Mouse (Mus musculus) stomach, embryonic 15.5 days (tissue): ENCODE results near the gene Gm20767. TPM values are rescaled to one million over a fixed set of nuclear protein-coding genes. Genes with fewer than 3 reads are reported as not detected.
"Not testable (repeated sequence)": the region's sequence is repeated elsewhere in the genome, so short reads cannot be mapped to it uniquely, and the experiment has no call there.

Experiments used
- ATAC-seq: fragments of 200-750 bp; cut with Nextera tagmentation; 2 replicates; pipeline ENCODE4 v1.8.0; 2017; ENCODE audit warnings: low read depth, moderate number of reproducible peaks, moderate TSS enrichment; ENCODE audit not compliant: insufficient read depth, low FRiP score
- H3K27ac ChIP-seq: fragments of 300-500 bp; sonication (generic); 2 replicates; pipeline ENCODE4 v1.5.1; 2015; ENCODE audit warnings: mild to moderate bottlenecking, inconsistent platforms
- H3K27me3 ChIP-seq: fragments of 300-500 bp; sonication (generic); replicated peaks from 2 replicates; pipeline ENCODE4 v1.6.1; 2015; ENCODE audit warnings: inconsistent platforms
- H3K36me3 ChIP-seq: fragments of 300-500 bp; sonication (generic); 2 replicates; pipeline ENCODE4 v1.6.1; 2015; ENCODE audit warnings: inconsistent platforms
- H3K4me1 ChIP-seq: fragments of 300-500 bp; sonication (generic); 2 replicates; pipeline ENCODE4 v1.6.1; 2015; ENCODE audit warnings: inconsistent platforms
- H3K4me2 ChIP-seq: fragments of 300-500 bp; sonication (generic); 2 replicates; pipeline ENCODE4 v1.6.1; 2015; ENCODE audit warnings: mild to moderate bottlenecking, inconsistent platforms
- H3K4me3 ChIP-seq: fragments of 300-500 bp; sonication (generic); replicated peaks from 2 replicates; pipeline ENCODE4 v1.5.1; 2015; ENCODE audit warnings: inconsistent platforms
- H3K9ac ChIP-seq: fragments of 300-500 bp; sonication (generic); 2 replicates; pipeline ENCODE4 v1.6.1; 2015; ENCODE audit warnings: inconsistent platforms
- H3K9me3 ChIP-seq: fragments of 300-500 bp; sonication (generic); 2 replicates; pipeline ENCODE4 v1.6.1; 2016; ENCODE audit warnings: inconsistent platforms
- WGBS: fragments of 180-500 bp; shearing (Covaris S2); methylation state at CpG from one replicate; pipeline ENCODE4 v1.1.7; 2015; 5-methylcytosine and 5-hydroxymethylcytosine counted together
- polyA plus RNA-seq: library from polyadenylated mRNA; unstranded; fragments of >200 nt; fragmentation: Nextera tagmentation; extraction: Ambion mirVana; gene quantifications from 2 replicates; pipeline ENCODE4 v1.2.1, GENCODE M21; 2015

Gm20767 gene
- polyA plus RNA-seq: not detected in 2 replicates

DNA sequence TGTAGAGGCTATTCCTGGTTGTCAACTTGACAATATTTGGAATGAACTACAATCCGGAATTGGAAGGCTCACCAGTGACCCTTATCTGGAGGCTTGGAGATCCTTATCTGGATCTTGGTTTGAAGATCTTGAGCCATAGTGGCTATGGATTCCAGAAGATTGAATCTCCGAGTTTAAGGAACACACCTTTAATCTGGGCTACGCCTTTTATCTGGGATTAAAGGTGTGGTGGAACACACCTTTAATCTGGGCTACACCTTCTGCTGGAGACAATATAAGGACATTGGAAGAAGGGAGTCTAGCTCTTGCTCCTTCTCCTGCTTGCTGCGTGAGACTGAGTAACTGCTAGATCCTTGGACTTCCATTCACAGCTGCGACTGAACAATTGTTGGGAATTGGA is at the start of gene Gm20767:
Gene Gm20767 (plus strand): TSS at position 301 of the 400 bp plus-strand sequence.
- WGBS: 96% methylated on average over 2 of the region's 5 CpGs

DNA sequence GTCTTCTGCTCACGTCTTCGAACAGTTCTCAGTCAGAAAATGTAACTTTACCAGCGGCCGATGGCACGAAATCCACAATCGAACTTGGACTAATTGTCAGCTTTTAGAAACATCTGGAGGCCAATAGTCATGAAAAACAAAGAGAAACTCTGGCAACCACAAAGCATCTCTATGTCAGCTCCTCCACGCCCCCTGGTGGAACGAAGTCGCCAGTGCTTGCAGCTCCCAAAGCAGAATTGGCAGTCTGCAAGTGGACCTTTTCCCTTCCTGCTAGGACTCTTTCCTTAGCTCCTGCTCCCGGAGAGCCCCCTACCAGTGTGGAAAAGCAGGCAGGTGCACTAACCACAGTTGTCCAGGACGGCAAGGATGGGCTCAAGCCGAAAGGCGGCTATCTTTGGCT is 47.1 kb upstream of the Gm20767 start:
- H3K27ac ChIP-seq, H3K4me1 ChIP-seq, H3K4me2 ChIP-seq, H3K27me3 ChIP-seq, H3K9ac ChIP-seq, H3K36me3 ChIP-seq, H3K4me3 ChIP-seq, H3K9me3 ChIP-seq, ATAC-seq: not testable (repeated sequence)
- no CpG with 5 or more reads among the region's 13 CpGs for WGBS

More for the DNA sequence above, at the start of gene Gm20767:
- not testable (repeated sequence) for H3K4me1 ChIP-seq, H3K27me3 ChIP-seq, ATAC-seq, H3K4me3 ChIP-seq, H3K27ac ChIP-seq, H3K36me3 ChIP-seq, H3K9me3 ChIP-seq, H3K9ac ChIP-seq, H3K4me2 ChIP-seq

DNA sequence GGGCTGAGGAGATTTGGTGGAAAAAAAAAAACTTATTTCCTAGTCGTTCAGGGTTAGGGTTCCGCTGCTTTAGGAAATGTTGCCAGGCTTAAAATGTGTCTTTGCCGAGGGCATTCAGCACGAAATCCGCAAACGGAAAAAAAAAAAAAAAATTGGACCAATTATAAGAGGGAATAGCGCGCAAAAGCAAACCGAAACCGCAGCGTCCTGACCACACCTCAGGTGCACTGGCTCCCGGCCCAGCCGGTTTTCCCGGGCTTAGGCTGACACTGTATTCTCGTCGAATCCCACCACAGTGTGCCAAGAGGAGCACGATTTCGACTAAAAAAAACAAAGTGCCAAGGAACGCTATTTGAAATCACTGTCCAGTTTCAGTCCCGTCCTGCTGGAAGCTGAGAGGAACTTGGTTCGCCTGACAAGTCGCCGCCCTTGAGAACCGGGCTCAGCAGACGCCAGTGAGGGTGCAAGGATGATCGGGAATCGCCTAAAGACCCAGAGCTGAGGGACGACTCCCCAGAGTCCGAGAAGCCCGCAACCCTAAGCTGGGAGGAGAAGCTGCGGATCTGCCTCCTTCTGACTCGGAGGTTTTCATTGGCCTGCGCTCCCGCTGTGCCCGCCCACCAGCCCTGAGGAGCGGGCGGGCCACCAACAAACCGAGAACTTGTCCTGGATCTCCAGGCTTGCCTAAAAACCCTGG is 43.7 kb upstream of the Gm20767 start:
- peak; percentile 71; the same call in 1 of the 2 replicates for ATAC-seq
- not testable (repeated sequence) for H3K27ac ChIP-seq, H3K4me1 ChIP-seq, H3K9ac ChIP-seq, H3K36me3 ChIP-seq, H3K9me3 ChIP-seq, H3K27me3 ChIP-seq
- H3K4me2 ChIP-seq: peak overlapping the region; percentile 47
- under 1% methylated on average over 26 of the region's 38 CpGs for WGBS
- peak overlapping the region; percentile 21; the same call in 1 of the 2 replicates for H3K4me3 ChIP-seq

DNA sequence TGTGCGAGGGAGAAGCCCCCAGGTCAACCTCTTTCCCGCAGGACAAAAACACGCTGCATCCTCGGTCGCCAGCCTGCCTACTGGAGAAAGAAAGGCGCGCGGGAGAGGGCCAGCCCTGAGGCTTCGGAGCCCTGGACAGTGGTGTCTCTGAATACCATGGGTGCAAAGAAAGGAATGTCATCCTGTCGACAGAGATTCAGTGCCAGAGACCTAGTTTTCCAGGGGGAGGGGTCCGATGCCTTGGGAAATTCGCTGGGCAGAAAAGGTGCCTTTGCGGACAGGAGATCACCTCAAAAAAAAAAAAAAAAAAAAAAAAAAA is 43.1 kb upstream of the Gm20767 start:
- H3K36me3 ChIP-seq, H3K27ac ChIP-seq, H3K4me3 ChIP-seq, H3K9ac ChIP-seq, H3K9me3 ChIP-seq, H3K27me3 ChIP-seq, H3K4me1 ChIP-seq: not testable (repeated sequence)
- ATAC-seq: 0 out of 2 replicates have a peak, but pooled peaks have one; percentile 31
- peak overlapping the region; percentile 30; the same call in 1 of the 2 replicates for H3K4me2 ChIP-seq
- under 1% methylated on average over 7 of the region's 13 CpGs for WGBS

DNA sequence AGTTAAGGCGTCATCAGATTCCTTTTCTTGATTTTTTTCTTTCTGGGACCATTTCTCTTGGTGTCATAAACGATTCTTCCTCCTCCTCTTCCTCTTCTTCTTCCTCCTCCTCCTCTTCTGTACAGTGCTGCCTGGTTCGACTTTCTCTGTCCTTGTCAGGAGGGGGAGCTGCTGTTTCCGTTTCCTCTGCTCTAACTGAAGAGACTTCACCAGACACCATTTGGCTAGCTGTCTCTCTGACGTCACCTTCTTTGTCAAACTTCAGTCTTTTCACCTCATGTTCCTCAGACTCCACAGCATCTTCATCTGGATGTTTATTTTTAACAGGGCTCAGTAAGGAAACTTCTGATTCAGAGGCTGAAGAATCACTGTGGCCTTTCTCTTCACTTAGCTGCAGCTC is 40.7 kb upstream of the Gm20767 start:
- WGBS: no CpG with 5 or more reads among the region's 5 CpGs
- H3K9ac ChIP-seq, H3K4me3 ChIP-seq, ATAC-seq, H3K4me1 ChIP-seq, H3K27ac ChIP-seq, H3K36me3 ChIP-seq, H3K4me2 ChIP-seq, H3K9me3 ChIP-seq, H3K27me3 ChIP-seq: not testable (repeated sequence)

DNA sequence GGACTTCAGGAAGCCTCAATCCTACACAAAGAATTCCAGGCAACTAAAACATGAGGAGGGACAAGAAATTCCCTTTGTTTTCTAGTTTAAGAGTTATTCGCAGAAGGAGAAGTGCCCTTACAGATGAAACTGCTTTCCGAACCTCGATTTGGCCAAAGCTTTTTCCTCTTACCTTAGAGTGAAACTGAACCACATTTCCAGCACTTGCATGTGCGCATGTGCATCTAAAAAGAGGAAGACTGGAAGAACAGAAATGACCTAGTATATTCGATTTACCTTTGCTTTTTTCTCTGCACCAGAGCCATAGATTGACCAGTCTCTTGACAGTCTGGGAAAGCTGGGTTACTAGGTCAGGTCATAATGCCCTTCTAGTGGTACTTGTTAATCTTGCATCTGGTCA is 33.5 kb upstream of the Gm20767 start:
- not testable (repeated sequence) for H3K27ac ChIP-seq, H3K36me3 ChIP-seq, ATAC-seq, H3K4me1 ChIP-seq, H3K4me2 ChIP-seq, H3K9me3 ChIP-seq, H3K9ac ChIP-seq, H3K4me3 ChIP-seq, H3K27me3 ChIP-seq
- no CpG with 5 or more reads among the region's 5 CpGs for WGBS

DNA sequence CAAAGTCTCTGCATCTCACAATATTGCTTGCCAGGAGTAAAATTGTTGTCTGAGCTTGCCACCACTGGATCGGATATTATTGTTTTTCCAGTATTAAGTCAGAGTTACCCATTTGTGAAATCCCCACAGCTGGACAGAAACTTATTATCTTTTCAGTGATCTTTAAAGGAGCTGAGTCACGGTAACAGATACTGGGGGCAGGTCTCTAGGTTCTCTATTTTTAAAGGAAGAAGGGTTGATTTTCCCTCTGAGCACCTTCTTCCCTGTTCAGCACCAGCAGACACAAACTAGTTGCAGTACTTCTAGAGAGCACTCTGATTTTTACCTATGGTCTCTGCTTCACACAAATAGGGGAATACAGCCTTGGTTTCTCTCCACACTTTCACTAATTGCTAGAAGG is 33.0 kb upstream of the Gm20767 start:
- not testable (repeated sequence) for H3K27me3 ChIP-seq, H3K9me3 ChIP-seq, H3K4me2 ChIP-seq, H3K27ac ChIP-seq, H3K4me1 ChIP-seq, ATAC-seq, H3K4me3 ChIP-seq, H3K9ac ChIP-seq, H3K36me3 ChIP-seq
- 68% methylated on average over 2 of the region's 2 CpGs for WGBS

DNA sequence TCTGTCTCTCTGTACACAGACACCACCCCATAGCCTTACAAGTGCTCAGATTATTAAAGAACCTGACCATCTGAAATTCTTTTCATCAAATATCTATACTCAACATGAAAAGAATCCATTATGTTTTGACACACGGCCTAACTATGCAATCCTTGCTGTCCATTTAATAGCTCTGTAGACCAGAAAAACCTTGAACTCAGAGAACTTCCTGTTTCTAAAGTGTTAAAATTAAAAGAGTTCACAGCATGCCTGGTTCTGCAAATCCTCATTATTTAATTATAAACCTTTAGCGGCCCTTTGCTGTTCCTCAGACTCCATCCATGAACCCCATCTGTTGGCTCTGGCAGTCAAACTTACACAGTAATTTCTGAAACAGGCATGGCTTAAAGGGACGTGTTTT is 2.3 kb downstream of the Gm20767 start:
- 76% methylated on average over 2 of the region's 3 CpGs for WGBS
- H3K4me1 ChIP-seq, H3K27ac ChIP-seq, H3K9me3 ChIP-seq, H3K9ac ChIP-seq, H3K27me3 ChIP-seq, H3K36me3 ChIP-seq, H3K4me2 ChIP-seq, H3K4me3 ChIP-seq, ATAC-seq: not testable (repeated sequence)

DNA sequence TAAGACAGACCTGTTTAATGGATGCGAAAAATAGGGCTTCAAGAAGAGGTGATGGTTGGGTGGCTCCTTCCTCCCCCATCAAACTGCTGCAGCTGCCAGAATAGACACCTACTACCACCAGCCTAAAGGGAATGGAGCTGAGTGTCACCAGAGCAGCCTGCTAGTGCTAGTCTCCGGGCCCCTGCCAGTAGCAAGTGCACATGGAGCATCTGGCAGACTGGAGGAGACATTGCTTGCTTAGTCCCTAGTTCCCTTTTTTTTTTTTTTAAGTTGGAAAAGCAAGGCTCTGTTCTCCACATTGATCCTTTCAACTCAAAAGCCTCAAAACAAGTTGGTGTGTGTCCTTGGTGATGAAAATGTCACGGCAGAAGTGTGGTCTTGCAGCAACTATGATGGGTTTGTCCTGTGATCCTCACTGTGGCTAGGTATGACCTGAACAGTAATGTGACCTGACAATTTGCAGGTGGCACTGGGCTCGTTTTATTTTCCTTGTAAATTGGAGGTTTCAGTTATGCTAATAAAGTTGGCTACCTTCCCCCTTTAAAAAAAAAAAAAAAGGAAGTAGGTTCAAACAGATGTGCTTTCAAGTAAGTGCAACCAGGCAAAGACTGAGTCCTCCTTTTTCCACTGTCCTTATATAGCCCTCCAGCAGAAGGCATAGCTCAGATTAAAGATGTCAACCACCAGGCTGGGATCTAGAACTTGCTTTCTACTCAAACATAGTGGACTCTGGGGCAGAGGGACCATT is 9.8 kb downstream of the Gm20767 start:
- H3K4me3 ChIP-seq, H3K9me3 ChIP-seq, H3K4me1 ChIP-seq, H3K27ac ChIP-seq, H3K36me3 ChIP-seq, H3K27me3 ChIP-seq, H3K9ac ChIP-seq, H3K4me2 ChIP-seq, ATAC-seq: not testable (repeated sequence)
- 57% methylated on average over 3 of the region's 4 CpGs for WGBS

DNA sequence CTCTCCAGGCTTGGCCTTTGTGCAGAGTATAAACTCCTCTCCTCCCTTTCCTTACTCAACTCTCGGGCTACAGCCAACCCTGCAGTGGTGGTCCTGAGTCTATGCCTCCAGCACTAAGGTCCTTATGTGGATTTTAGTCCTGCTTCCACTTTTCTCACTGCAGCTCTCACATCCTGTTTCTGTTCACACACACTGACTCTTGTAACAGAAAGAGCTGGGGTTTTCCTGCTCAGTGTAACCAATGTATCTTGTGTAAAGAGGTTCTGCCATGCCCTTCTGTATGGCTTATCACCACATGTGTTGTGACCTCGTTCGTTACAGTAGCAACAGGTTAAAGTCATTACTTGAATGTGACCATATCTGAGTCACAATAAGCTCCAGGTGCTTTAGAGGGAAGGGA is 10.5 kb downstream of the Gm20767 start:
- not testable (repeated sequence) for H3K4me3 ChIP-seq, H3K27me3 ChIP-seq, H3K4me2 ChIP-seq, H3K36me3 ChIP-seq, ATAC-seq, H3K4me1 ChIP-seq, H3K27ac ChIP-seq, H3K9me3 ChIP-seq, H3K9ac ChIP-seq
- 62% methylated on average over 3 of the region's 3 CpGs for WGBS

DNA sequence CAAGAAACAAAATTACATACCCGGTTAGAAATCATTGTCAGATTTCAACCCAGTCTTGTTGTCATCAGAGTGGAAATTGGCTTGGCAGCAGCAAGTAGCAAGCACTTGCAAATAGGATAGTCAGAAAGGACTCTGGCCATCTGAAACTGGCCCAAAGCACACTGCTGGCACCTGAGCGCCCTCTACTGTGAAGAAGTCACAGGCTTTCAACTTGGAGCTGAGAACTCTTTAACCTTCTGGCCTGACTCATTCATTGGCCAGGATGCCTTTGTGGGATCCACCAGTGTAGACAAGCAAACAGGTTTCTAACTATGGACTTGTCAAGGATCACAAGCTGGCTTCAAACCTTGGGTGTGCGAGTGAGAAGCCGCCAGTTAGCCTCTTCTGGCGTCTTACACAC is 28.3 kb downstream of the Gm20767 start:
- H3K4me2 ChIP-seq, H3K9ac ChIP-seq, H3K4me3 ChIP-seq, H3K4me1 ChIP-seq, H3K27ac ChIP-seq, H3K27me3 ChIP-seq, H3K36me3 ChIP-seq, H3K9me3 ChIP-seq, ATAC-seq: not testable (repeated sequence)
- 57% methylated on average over 5 of the region's 5 CpGs for WGBS

DNA sequence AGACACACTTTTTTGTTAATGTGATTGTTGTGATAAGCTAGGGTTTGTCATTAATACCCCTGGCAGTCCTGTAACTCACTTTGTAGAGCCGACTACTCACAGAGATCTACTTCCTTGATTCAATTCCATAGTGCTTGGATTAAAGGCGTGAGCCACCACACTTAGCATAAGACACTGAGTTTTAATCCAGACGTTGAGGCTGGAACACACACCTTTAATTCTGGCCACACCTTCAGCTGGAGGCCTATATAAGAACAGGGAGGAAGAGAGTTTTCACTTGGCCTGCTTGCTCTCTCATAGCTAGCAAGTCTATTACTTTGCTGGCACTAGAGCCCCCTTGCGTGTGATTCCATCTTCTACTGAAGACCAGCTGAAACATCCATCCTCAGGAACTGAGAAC is 32.1 kb downstream of the Gm20767 start, which contains the start of gene Gm21818:
Gene Gm21818 (plus strand): TSS at position 301 of the 400 bp plus-strand sequence.
- H3K36me3 ChIP-seq, H3K4me2 ChIP-seq, H3K9me3 ChIP-seq, H3K27me3 ChIP-seq, H3K27ac ChIP-seq, H3K9ac ChIP-seq, H3K4me3 ChIP-seq, ATAC-seq, H3K4me1 ChIP-seq: not testable (repeated sequence)
- 77% methylated on average over 4 of the region's 4 CpGs for WGBS
